Comparison of ENCODE assay signal across 32 mouse cellular contexts in the genomic region with DNA sequence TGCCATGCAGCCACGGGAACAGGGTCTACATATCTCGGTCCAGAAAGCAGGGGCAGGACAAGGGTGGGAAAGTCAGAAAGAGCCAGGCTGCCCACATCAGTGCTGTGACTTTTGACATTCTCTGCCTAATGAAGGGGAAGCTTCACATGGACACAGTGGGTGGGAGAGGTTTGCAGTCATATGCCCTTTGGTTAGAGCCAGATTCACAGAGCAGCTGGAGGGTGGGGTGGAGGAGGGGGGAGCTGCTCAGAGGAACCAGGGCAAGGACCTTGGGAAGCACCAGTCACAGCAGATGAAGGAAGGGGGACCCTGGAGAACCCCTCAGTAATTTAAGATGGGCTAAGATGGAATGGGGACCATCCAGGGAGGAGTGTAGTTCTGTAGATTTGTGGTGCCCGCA. TPM values are rescaled to one million over a fixed set of nuclear protein-coding genes. Genes with fewer than 3 reads are reported as not detected.
DNase-seq lines count a peak whose midpoint lies in the region; ATAC-seq and TF ChIP-seq lines count a peak whose summit lies in the region.
"Had no signal": no experiment of that assay in that cellular context is flagged by ENCODE, and none has a peak within 500 bp of the region (broad histone marks: within the 10 kb centered on the region; RNA-seq: fewer than 3 reads in every experiment).

No protein-coding gene starts in this region.

- H3K9me3 ChIP-seq in hindbrain, embryonic 10.5 days, result no peaks in the 10 kb centered on the region
- no peaks in the 10 kb centered on the region for H3K9me3 ChIP-seq in hindbrain, embryonic 14.5 days (ENCODE audit: control insufficient read depth, low read length)
- H3K9me3 ChIP-seq: embryonic facial prominence, embryonic 13.5 days; embryonic facial prominence, embryonic 15.5 days; forebrain, embryonic 10.5 days; forebrain, embryonic 12.5 days; G1E had no signal

- H3K4me3 ChIP-seq in gastrocnemius, adult 2 months, result no peak overlapping the region
- H3K4me3 ChIP-seq in hindbrain, embryonic 10.5 days, result no peak overlapping the region
- no peak overlapping the region for H3K4me3 ChIP-seq in hindbrain, embryonic 14.5 days (replicated peaks; ENCODE audit: low read length)
- H3K4me3 ChIP-seq in brown adipose tissue, adult 24 weeks (ENCODE audit: insufficient read depth, low read depth, low read length), result no peak overlapping the region
- H3K4me3 ChIP-seq: embryonic facial prominence, embryonic 13.5 days; embryonic facial prominence, embryonic 15.5 days; erythroblast, embryonic 14.5 days; forebrain, embryonic 10.5 days; forebrain, embryonic 12.5 days had no signal

- H3K4me2 ChIP-seq in hindbrain, embryonic 14.5 days (replicated peaks), result no peak overlapping the region
- H3K4me2 ChIP-seq: embryonic facial prominence, embryonic 13.5 days; embryonic facial prominence, embryonic 15.5 days; forebrain, embryonic 12.5 days had no signal

- no peak for TF ChIP-seq CTCF in gastrocnemius, adult 2 months (IDR thresholded peaks at IDR 0.05)

- intact Hi-C loops in gastrocnemius, adult 2 months (cut with DNase I), result no loop called here
- intact Hi-C loops in left cerebral cortex, postnatal 4 days (cut with DNase I), result no loop called here

- peak overlapping the region; percentile 43; the same call in 1 of the 2 replicates for H3K27ac ChIP-seq in gastrocnemius, adult 2 months
- H3K27ac ChIP-seq in hindbrain, embryonic 10.5 days, result peak overlapping the region; percentile 29; the same call in 1 of the 2 replicates
- H3K27ac ChIP-seq in hindbrain, embryonic 14.5 days, result no peak overlapping the region
- H3K27ac ChIP-seq in brown adipose tissue, adult 24 weeks (replicated peaks; ENCODE audit: low read depth, low read length), result 0 out of 2 replicates have a peak overlapping the region, but pooled peaks have one; percentile 15
- H3K27ac ChIP-seq: embryonic facial prominence, embryonic 13.5 days; embryonic facial prominence, embryonic 15.5 days; forebrain, embryonic 10.5 days; forebrain, embryonic 12.5 days had no signal

- H3K9ac ChIP-seq in hindbrain, embryonic 14.5 days, result no peak overlapping the region
- H3K9ac ChIP-seq: embryonic facial prominence, embryonic 13.5 days; embryonic facial prominence, embryonic 15.5 days; forebrain, embryonic 12.5 days had no signal

- no peaks in the 10 kb centered on the region for H3K36me3 ChIP-seq in hindbrain, embryonic 10.5 days
- H3K36me3 ChIP-seq in hindbrain, embryonic 14.5 days (replicated peaks; ENCODE audit: control insufficient read depth, insufficient read depth), result no peaks in the 10 kb centered on the region
- H3K36me3 ChIP-seq: embryonic facial prominence, embryonic 13.5 days; embryonic facial prominence, embryonic 15.5 days; forebrain, embryonic 10.5 days; forebrain, embryonic 12.5 days had no signal

- H3K4me1 ChIP-seq in hindbrain, embryonic 10.5 days (replicated peaks), result peaks cover 18% of the 10 kb centered on the region
- no peaks in the 10 kb centered on the region for H3K4me1 ChIP-seq in hindbrain, embryonic 14.5 days (replicated peaks; ENCODE audit: control insufficient read depth, insufficient read depth, low read length)
- H3K4me1 ChIP-seq in brown adipose tissue, adult 24 weeks (ENCODE audit: control insufficient read depth, insufficient read depth, insufficient read length, low read length), result peaks cover 12% of the 10 kb centered on the region

- H3K27me3 ChIP-seq in hindbrain, embryonic 10.5 days (ENCODE audit: insufficient read depth, poor library complexity, severe bottlenecking), result no peaks in the 10 kb centered on the region
- H3K27me3 ChIP-seq in hindbrain, embryonic 14.5 days (ENCODE audit: control insufficient read depth, insufficient read depth, low read length), result no peaks in the 10 kb centered on the region
- H3K27me3 ChIP-seq: CH12.LX; embryonic facial prominence, embryonic 15.5 days; forebrain, embryonic 12.5 days; Patski had no signal

- no peak for DNase-seq in gastrocnemius, adult 2 months
- DNase-seq in gastrocnemius, postnatal 25 days, result no peak
- no peak for DNase-seq in hindbrain, embryonic 10.5 days (ENCODE audit: low spot score)
- DNase-seq in hindbrain, embryonic 14.5 days (ENCODE audit: low spot score), result no peak
- DNase-seq in left cerebral cortex, postnatal 4 days, result peak; percentile 53
- no peak for DNase-seq in left cerebral cortex, adult 18-20 months (ENCODE audit: low spot score in 2 of 2)
- DNase-seq: adrenal gland, adult 8-10 months; adrenal gland, postnatal 14 days; adrenal gland, postnatal 36 days; B cell, adult 2 months; cerebellum, adult 11 months; cerebellum, adult 18-20 months; cerebellum, adult 8-10 months; cerebellum, adult 9-11 months; cerebellum, postnatal 14 days; cerebellum, postnatal 36 days; embryo, embryonic 11 days had no signal

- 63% methylated on average over 3 of the region's 3 CpGs for WGBS in hindbrain, embryonic 10.5 days
- WGBS in hindbrain, embryonic 14.5 days, result 56% methylated on average over 3 of the region's 3 CpGs

- ATAC-seq in hindbrain, embryonic 14.5 days (ENCODE audit: low FRiP score), result no peak
- ATAC-seq: activated CD4-positive, CD25-positive, alpha-beta regulatory T cell, adult 4 months; CD4-positive, CD25-positive, alpha-beta regulatory T cell, adult 4 months; forebrain, embryonic 14.5 days; Patski had no signal

RNA-seq across cellular contexts. Expression of gene Stpg4, which starts 41.7 kb away (rescaled TPM):
- not detected for total RNA-seq in gastrocnemius, adult 2 months (2021)
- total RNA-seq in gastrocnemius, postnatal 25 days (2021), result not detected
- polyA plus RNA-seq in hindbrain, embryonic 10.5 days (2016; fragmentation: Nextera tagmentation; extraction: Ambion mirVana), result not detected in 2 replicates
- polyA plus RNA-seq in hindbrain, embryonic 14.5 days (2014; fragmentation: Nextera tagmentation; extraction: Ambion mirVana), result not detected in 2 replicates
- not detected for total RNA-seq in left cerebral cortex, postnatal 4 days (2021)
- total RNA-seq in left cerebral cortex, adult 18-20 months (2021), result not detected
- not detected in 2 replicates for polyA plus RNA-seq in brown adipose tissue, adult 24 weeks (2012; ENCODE audit: insufficient read depth, insufficient read length, missing spikeins)
- total RNA-seq: adrenal gland, adult 18-20 months; adrenal gland, adult 8-10 months; adrenal gland, postnatal 14 days; adrenal gland, postnatal 36 days; CH12.LX; common myeloid progenitor, adult 5-6 weeks had no signal
- polyA plus RNA-seq: activated CD4-positive, CD25-positive, alpha-beta regulatory T cell, adult 4 months; CD4-positive, CD25-positive, alpha-beta regulatory T cell, adult 4 months; embryonic facial prominence, embryonic 11.5 days; embryonic facial prominence, embryonic 13.5 days; embryonic facial prominence, embryonic 15.5 days; erythroblast, embryonic 14.5 days; forebrain, embryonic 10.5 days; forebrain, embryonic 12.5 days; forebrain, embryonic 14.5 days; G1E; Patski had no signal
